In genomic region chr4:82848552-82849234, GRCm38 (mm10) we compare ENCODE assay signal across 13 mouse cellular contexts. TPM values are rescaled to one million over a fixed set of nuclear protein-coding genes. Genes with fewer than 3 reads are reported as not detected.
DNase-seq lines count a peak whose midpoint lies in the region; ATAC-seq lines count a peak whose summit lies in the region.
"Had no signal": no experiment of that assay in that cellular context is flagged by ENCODE, and none has a peak within 500 bp of the region (broad histone marks: within the 10 kb centered on the region; RNA-seq: fewer than 3 reads in every experiment).

No protein-coding gene starts in this region.

- peak; percentile 30 to 68 for DNase-seq in adrenal gland, adult (ENCODE audit: inconsistent age in 2 of 2, low spot score in 1 of 2)
- no peak for DNase-seq in adrenal gland, postnatal 25 days
- peak; percentile 20 for DNase-seq in kidney, adult 9 months
- DNase-seq in naive thymus-derived CD4-positive, alpha-beta T cell, adult 2 months (ENCODE audit: low read depth): peak; percentile 10
- no peak for DNase-seq in cerebellum, adult 9-10 months
- no peak for DNase-seq in layer of hippocampus, adult 11-12 months (ENCODE audit: low spot score)
- DNase-seq: cerebellum, adult 11-12 months; heart, adult 11 months had no signal

- 50% methylated on average over 5 of the region's 5 CpGs for WGBS in kidney, embryonic 16.5 days
- WGBS in intestine, embryonic 16.5 days: 51% methylated on average over 5 of the region's 5 CpGs

- no peak overlapping the region for H3K4me3 ChIP-seq in kidney, embryonic 16.5 days (ENCODE audit: low read length)
- H3K4me3 ChIP-seq in intestine, embryonic 16.5 days (ENCODE audit: low read length): no peak overlapping the region
- H3K4me3 ChIP-seq: embryonic facial prominence, embryonic 12.5 days; kidney, embryonic 15.5 days; midbrain, embryonic 15.5 days had no signal

- H3K36me3 ChIP-seq in kidney, embryonic 16.5 days (ENCODE audit: insufficient read depth, low read length): peaks cover 3% of the 10 kb centered on the region; the same call in 1 of the 2 replicates
- peaks cover 5% of the 10 kb centered on the region; the same call in 1 of the 2 replicates for H3K36me3 ChIP-seq in intestine, embryonic 16.5 days (ENCODE audit: control insufficient read depth, insufficient read depth, low read length)
- H3K36me3 ChIP-seq: midbrain, embryonic 15.5 days had no signal

- H3K27me3 ChIP-seq in kidney, embryonic 16.5 days (ENCODE audit: insufficient read depth, low read length): no peaks in the 10 kb centered on the region
- no peaks in the 10 kb centered on the region for H3K27me3 ChIP-seq in intestine, embryonic 16.5 days (replicated peaks; ENCODE audit: control insufficient read depth, insufficient read depth, low read length)
- H3K27me3 ChIP-seq: embryonic facial prominence, embryonic 12.5 days; kidney, embryonic 15.5 days; midbrain, embryonic 15.5 days had no signal

- ATAC-seq in kidney, embryonic 16.5 days (ENCODE audit: low FRiP score, low TSS enrichment): no peak
- peak; percentile 83 for ATAC-seq in intestine, embryonic 16.5 days
- ATAC-seq: midbrain, embryonic 15.5 days had no signal

- no peaks in the 10 kb centered on the region for H3K9me3 ChIP-seq in kidney, embryonic 16.5 days (ENCODE audit: low read length)
- no peaks in the 10 kb centered on the region for H3K9me3 ChIP-seq in intestine, embryonic 16.5 days (ENCODE audit: control insufficient read depth, low read length)
- H3K9me3 ChIP-seq: embryonic facial prominence, embryonic 12.5 days; kidney, embryonic 15.5 days; midbrain, embryonic 15.5 days had no signal

- no peak overlapping the region for H3K9ac ChIP-seq in kidney, embryonic 16.5 days (replicated peaks; ENCODE audit: low read length)
- no peak overlapping the region for H3K9ac ChIP-seq in intestine, embryonic 16.5 days (ENCODE audit: low read depth, low read length)
- H3K9ac ChIP-seq: embryonic facial prominence, embryonic 12.5 days; kidney, embryonic 15.5 days; midbrain, embryonic 15.5 days had no signal

- H3K4me1 ChIP-seq in kidney, embryonic 16.5 days (ENCODE audit: insufficient read depth, low read length): 0 out of 2 replicates have a peak, but pooled peaks cover 7% of the 10 kb centered on the region
- peaks cover 3% of the 10 kb centered on the region for H3K4me1 ChIP-seq in intestine, embryonic 16.5 days (ENCODE audit: control insufficient read depth, insufficient read depth, low read length)
- H3K4me1 ChIP-seq: kidney, embryonic 15.5 days; midbrain, embryonic 15.5 days had no signal

- no peak overlapping the region for H3K27ac ChIP-seq in kidney, embryonic 16.5 days (ENCODE audit: low read length)
- H3K27ac ChIP-seq in intestine, embryonic 16.5 days (ENCODE audit: low read length): no peak overlapping the region
- H3K27ac ChIP-seq: embryonic facial prominence, embryonic 12.5 days; kidney, embryonic 15.5 days; midbrain, embryonic 15.5 days had no signal

- no peak overlapping the region for H3K4me2 ChIP-seq in kidney, embryonic 16.5 days (replicated peaks; ENCODE audit: low read depth, low read length)
- no peak overlapping the region for H3K4me2 ChIP-seq in intestine, embryonic 16.5 days (ENCODE audit: low read depth, low read length)
- H3K4me2 ChIP-seq: embryonic facial prominence, embryonic 12.5 days; kidney, embryonic 15.5 days; midbrain, embryonic 15.5 days had no signal

RNA-seq across cellular contexts. Expression of gene Zdhhc21, which starts 11.1 kb away (rescaled TPM):
- total RNA-seq in adrenal gland, postnatal 25 days (2021): 20.1 and 22.4 TPM in 2 replicates
- 12.2 and 16.4 TPM in 2 replicates for polyA plus RNA-seq in kidney, embryonic 16.5 days (2015; fragmentation: Nextera tagmentation; extraction: Ambion mirVana)
- polyA plus RNA-seq in intestine, embryonic 16.5 days (2015; fragmentation: Nextera tagmentation; extraction: Ambion mirVana): 15.7 and 15.9 TPM in 2 replicates

RNA-seq across cellular contexts. Expression of gene Cer1, which starts 36.3 kb away (rescaled TPM):
- total RNA-seq in adrenal gland, postnatal 25 days (2021): not detected in 2 replicates
- polyA plus RNA-seq in kidney, embryonic 16.5 days (2015; fragmentation: Nextera tagmentation; extraction: Ambion mirVana): not detected in 2 replicates
- 0.07 TPM in 1 of 2 replicates, not detected in the other for polyA plus RNA-seq in intestine, embryonic 16.5 days (2015; fragmentation: Nextera tagmentation; extraction: Ambion mirVana)
- polyA plus RNA-seq: midbrain, embryonic 15.5 days had no signal

Comparison
In these comparisons a context has a peak if more than half of its experiments do, and no peak if none do; other contexts are left out.
1. DNase-seq: peak in adrenal gland, adult (2 of 2), kidney, adult 9 months (single experiment) and naive thymus-derived CD4-positive, alpha-beta T cell, adult 2 months (single experiment); none in adrenal gland, postnatal 25 days (single experiment), cerebellum, adult 9-10 months (single experiment) and layer of hippocampus, adult 11-12 months (single experiment).